Mouse (Mus musculus): ENCODE results near the gene Mex3d. TPM values are rescaled to one million over a fixed set of nuclear protein-coding genes. Genes with fewer than 3 reads are reported as not detected.

Gene Mex3d
- polyA plus RNA-seq, 1 experiment from 2014 or later: 0.32 TPM

DNA sequence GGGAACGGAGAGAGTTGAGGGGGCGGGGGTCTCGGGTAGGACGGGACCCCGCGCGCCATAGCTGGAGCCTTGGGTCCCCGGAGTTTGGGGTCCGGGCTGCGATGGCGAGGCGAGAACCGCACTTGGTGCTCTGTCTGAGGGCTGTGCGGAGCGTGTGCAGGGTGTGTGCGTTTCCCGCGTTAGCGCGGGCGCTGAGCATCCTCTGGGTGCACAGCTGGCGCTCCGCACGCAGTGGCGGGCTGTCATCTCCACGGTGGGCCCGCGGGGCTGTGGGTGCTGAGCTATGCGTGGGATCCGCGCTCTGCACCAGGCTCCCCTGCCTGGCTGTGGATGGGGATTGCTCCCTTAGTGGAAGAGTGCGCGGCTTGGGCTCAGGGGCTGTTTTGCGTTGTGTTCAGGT lies 30.7 kb downstream of the Mex3d start:
- Histone ChIP-seq H3K27me3 (ENCODE audit: control insufficient read depth, insufficient read depth, low read depth, low read length) (peaks cover 75% of the 10 kb centered on the region), H3K9ac (ENCODE audit: low read depth, low read length) (no peak overlapping the region), H3K9me3 (replicated peaks; ENCODE audit: control insufficient read depth, low read length) (no peaks in the 10 kb centered on the region), H3K4me3 (ENCODE audit: low read depth, low read length) (no peak overlapping the region), H3K36me3 (ENCODE audit: control insufficient read depth, insufficient read depth) (no peaks in the 10 kb centered on the region), H3K4me1 (ENCODE audit: control insufficient read depth, low read depth, low read length) (peaks cover 4% of the 10 kb centered on the region; the same call in 1 of the 2 replicates), H3K27ac (ENCODE audit: low read length) (no peak overlapping the region), H3K4me2 (ENCODE audit: low read depth, low read length) (no peak overlapping the region)
- WGBS (ENCODE audit: insufficient replicate concordance): 3% methylated on average over 34 of the region's 34 CpGs
- no peak for ATAC-seq (ENCODE audit: low read depth)

DNA sequence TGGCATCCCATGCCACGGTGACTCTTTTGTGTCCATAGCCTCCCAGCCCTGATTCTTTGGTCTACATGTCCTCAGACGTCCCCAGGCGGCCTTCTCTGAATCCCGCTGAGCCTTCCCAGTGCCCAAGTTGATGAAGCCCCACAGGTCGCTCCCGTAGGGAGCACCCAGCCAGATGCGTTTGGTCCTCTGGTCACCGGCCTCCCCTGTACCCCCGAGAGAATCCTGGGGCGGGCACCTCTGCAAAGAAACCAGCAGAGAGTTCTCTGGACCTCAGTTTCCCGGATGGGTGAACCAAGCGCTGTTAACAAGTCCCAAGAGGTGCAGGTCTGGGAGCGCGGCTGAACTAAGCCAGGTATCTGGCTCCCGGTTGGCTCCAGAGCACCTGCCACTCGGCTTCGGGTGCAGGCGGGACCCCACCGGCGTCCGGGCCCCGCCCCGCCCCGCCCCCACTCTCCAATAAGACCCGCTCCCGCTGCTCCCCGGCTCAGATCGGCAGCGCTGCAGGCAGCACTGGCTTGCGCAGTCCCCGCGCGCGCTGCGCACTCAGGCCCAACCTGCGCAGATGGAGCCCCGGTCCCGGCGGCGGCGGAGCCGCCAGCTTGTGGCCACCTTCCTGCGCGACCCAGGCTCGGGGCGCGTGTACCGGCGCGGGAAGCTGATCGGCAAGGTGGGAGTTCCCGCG lies 31.3 kb downstream of the Mex3d start, which contains the start of gene Plk5:
Gene Plk5, plus strand, starts transcription at position 459 of the 682 bp plus-strand sequence.
- no peak for ATAC-seq (ENCODE audit: low read depth)
- Histone ChIP-seq H3K4me2 (ENCODE audit: low read depth, low read length) (no peak within 1 kb of the TSS), H3K4me3 (ENCODE audit: low read depth, low read length) (no peak within 1 kb of the TSS), H3K4me1 (ENCODE audit: control insufficient read depth, low read depth, low read length) (peaks cover 4% of the 10 kb centered on the region; the same call in 1 of the 2 replicates), H3K9me3 (replicated peaks; ENCODE audit: control insufficient read depth, low read length) (no peaks in the 10 kb centered on the region), H3K27ac (ENCODE audit: low read length) (no peak within 1 kb of the TSS), H3K9ac (ENCODE audit: low read depth, low read length) (no peak within 1 kb of the TSS), H3K36me3 (ENCODE audit: control insufficient read depth, insufficient read depth) (no peaks in the 10 kb centered on the region), H3K27me3 (ENCODE audit: control insufficient read depth, insufficient read depth, low read depth, low read length) (peaks cover 78% of the 10 kb centered on the region)
- WGBS (ENCODE audit: insufficient replicate concordance): 2% methylated on average over 53 of the region's 53 CpGs

DNA sequence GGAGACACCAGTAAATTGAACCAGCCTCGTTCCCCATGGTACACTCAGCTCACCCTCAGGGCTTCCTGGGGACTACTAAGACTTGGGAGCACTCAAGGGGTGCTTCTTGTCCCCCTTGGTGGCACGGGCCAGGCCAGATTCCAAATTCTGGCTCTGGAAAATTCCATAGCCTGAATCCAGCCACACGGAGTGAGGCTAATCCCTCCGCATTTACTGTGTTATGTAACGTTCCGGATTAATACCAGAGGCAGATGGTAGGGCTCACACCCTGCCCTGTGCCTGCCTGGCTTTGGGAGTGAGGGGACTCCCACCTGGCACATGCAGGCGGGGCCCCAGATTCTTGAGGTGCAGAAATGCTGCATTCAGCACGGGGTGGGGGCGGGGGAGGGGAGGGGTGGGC lies 32.0 kb downstream of the Mex3d start:
- WGBS (ENCODE audit: insufficient replicate concordance): 16% methylated on average over 9 of the region's 9 CpGs
- Histone ChIP-seq H3K4me3 (ENCODE audit: low read depth, low read length) (no peak overlapping the region), H3K27me3 (ENCODE audit: control insufficient read depth, insufficient read depth, low read depth, low read length) (peaks cover 79% of the 10 kb centered on the region), H3K36me3 (ENCODE audit: control insufficient read depth, insufficient read depth) (no peaks in the 10 kb centered on the region), H3K27ac (ENCODE audit: low read length) (no peak overlapping the region), H3K4me2 (ENCODE audit: low read depth, low read length) (no peak overlapping the region), H3K9ac (ENCODE audit: low read depth, low read length) (no peak overlapping the region), H3K9me3 (replicated peaks; ENCODE audit: control insufficient read depth, low read length) (no peaks in the 10 kb centered on the region), H3K4me1 (ENCODE audit: control insufficient read depth, low read depth, low read length) (peaks cover 4% of the 10 kb centered on the region; the same call in 1 of the 2 replicates)
- ATAC-seq (ENCODE audit: low read depth): no peak

DNA sequence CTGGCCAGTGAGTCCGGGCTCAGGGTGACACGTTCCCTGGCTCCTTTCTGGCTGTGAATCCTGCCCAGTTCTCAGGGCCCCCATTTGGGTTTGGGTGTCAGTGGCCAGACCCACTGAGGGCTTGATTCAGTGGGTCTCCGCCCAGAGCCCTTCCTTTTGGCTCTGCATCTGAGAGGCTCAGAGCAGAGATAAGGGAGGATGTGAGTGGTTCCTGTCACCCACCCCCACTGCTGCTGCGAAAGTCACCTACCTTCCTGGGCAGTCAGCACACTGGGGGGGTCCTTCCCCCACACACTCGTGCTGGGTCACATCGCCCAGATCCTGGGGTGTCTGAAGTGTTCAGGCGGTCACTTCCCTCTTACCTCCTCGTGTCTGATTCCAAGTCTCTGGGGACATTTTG lies 34.7 kb downstream of the Mex3d start:
- no peak for ATAC-seq (ENCODE audit: low read depth)
- Histone ChIP-seq H3K4me1 (ENCODE audit: control insufficient read depth, low read depth, low read length) (peaks cover 16% of the 10 kb centered on the region), H3K27me3 (ENCODE audit: control insufficient read depth, insufficient read depth, low read depth, low read length) (peaks cover 86% of the 10 kb centered on the region), H3K9ac (ENCODE audit: low read depth, low read length) (no peak overlapping the region), H3K9me3 (replicated peaks; ENCODE audit: control insufficient read depth, low read length) (no peaks in the 10 kb centered on the region), H3K36me3 (ENCODE audit: control insufficient read depth, insufficient read depth) (no peaks in the 10 kb centered on the region), H3K4me2 (ENCODE audit: low read depth, low read length) (no peak overlapping the region), H3K4me3 (ENCODE audit: low read depth, low read length) (no peak overlapping the region), H3K27ac (ENCODE audit: low read length) (no peak overlapping the region)
- 20% methylated on average over 8 of the region's 8 CpGs for WGBS (ENCODE audit: insufficient replicate concordance)

DNA sequence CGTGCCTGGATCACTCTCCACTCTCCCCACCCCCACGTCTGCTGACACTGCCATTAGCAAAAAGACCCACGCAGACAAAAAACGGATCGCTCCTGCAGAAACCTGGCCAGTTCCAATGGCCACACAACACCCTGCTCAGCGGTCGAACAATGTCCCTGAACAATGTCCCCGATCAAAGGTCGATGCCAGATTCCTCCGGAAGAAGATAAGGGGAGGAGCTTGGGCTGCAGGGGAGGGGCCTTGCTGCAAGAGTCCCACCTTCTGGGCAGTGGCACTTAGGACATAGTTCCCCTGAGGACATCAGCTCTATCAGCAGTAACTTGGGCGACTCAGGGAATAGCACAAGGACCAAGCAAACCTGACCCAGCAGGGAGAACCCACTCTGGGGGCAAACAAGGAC lies 35.6 kb downstream of the Mex3d start:
- no peak overlapping the region for H3K9ac ChIP-seq (ENCODE audit: low read depth, low read length)
- no peaks in the 10 kb centered on the region for H3K36me3 ChIP-seq (ENCODE audit: control insufficient read depth, insufficient read depth)
- no peak overlapping the region for H3K4me2 ChIP-seq (ENCODE audit: low read depth, low read length)
- H3K27ac ChIP-seq (ENCODE audit: low read length): no peak overlapping the region
- H3K4me1 ChIP-seq (ENCODE audit: control insufficient read depth, low read depth, low read length): peaks cover 21% of the 10 kb centered on the region
- peaks cover 85% of the 10 kb centered on the region for H3K27me3 ChIP-seq (ENCODE audit: control insufficient read depth, insufficient read depth, low read depth, low read length)
- 15% methylated on average over 11 of the region's 11 CpGs for WGBS (ENCODE audit: insufficient replicate concordance)
- H3K9me3 ChIP-seq (replicated peaks; ENCODE audit: control insufficient read depth, low read length): no peaks in the 10 kb centered on the region
- H3K4me3 ChIP-seq (ENCODE audit: low read depth, low read length): no peak overlapping the region
- no peak for ATAC-seq (ENCODE audit: low read depth)

DNA sequence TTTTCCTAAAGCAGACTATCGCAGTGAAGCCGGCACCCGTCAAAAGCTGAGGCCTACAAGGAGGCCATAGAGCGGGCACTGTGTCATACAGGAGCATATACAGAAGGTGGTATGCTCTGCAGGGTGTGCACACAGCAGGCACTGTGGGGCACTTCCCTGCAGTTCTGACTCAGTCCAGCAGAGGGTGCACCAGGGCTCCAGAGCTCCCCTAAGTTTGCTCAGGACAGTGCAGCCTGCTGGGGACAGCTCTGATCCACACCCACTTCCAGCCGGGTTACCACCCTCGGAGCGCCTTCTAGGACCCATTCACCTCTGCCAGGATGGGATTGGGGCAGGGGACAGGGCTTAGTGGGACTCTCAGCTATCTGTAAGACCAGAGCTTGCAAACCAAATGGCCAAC lies 37.2 kb downstream of the Mex3d start:
- no peaks in the 10 kb centered on the region for H3K36me3 ChIP-seq (ENCODE audit: control insufficient read depth, insufficient read depth)
- H3K4me2 ChIP-seq (ENCODE audit: low read depth, low read length): no peak overlapping the region
- no peak overlapping the region for H3K4me3 ChIP-seq (ENCODE audit: low read depth, low read length)
- no peak overlapping the region for H3K27ac ChIP-seq (ENCODE audit: low read length)
- no peak overlapping the region for H3K9ac ChIP-seq (ENCODE audit: low read depth, low read length)
- peaks cover 69% of the 10 kb centered on the region for H3K27me3 ChIP-seq (ENCODE audit: control insufficient read depth, insufficient read depth, low read depth, low read length)
- no peaks in the 10 kb centered on the region for H3K9me3 ChIP-seq (replicated peaks; ENCODE audit: control insufficient read depth, low read length)
- peaks cover 23% of the 10 kb centered on the region for H3K4me1 ChIP-seq (ENCODE audit: control insufficient read depth, low read depth, low read length)
- WGBS (ENCODE audit: insufficient replicate concordance): 1% methylated on average over 7 of the region's 7 CpGs
- peak; percentile 66 for ATAC-seq (ENCODE audit: low read depth)

DNA sequence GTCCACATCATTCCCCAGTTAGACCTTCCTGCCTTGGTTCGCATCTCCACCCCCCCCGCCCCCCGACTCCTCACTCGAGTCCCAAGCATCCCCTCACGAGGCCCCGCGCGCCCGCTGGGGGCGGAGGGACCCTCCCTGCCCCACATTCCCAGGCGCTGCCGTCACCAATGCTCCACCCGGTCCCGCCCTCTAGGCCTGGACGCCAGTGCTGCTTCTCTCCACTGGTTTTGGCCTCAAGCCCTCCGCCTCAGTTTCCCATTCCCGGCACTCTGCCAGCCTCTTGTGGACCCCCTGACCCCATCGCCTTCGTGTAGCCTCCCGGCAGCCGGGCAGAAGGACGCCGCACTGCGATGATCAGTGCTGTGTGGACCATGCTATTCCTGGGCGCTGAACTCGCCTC lies 38.5 kb downstream of the Mex3d start:
- peaks cover 57% of the 10 kb centered on the region for H3K27me3 ChIP-seq (ENCODE audit: control insufficient read depth, insufficient read depth, low read depth, low read length)
- 19% methylated on average over 26 of the region's 26 CpGs for WGBS (ENCODE audit: insufficient replicate concordance)
- no peaks in the 10 kb centered on the region for H3K9me3 ChIP-seq (replicated peaks; ENCODE audit: control insufficient read depth, low read length)
- no peak overlapping the region for H3K4me2 ChIP-seq (ENCODE audit: low read depth, low read length)
- no peaks in the 10 kb centered on the region for H3K36me3 ChIP-seq (ENCODE audit: control insufficient read depth, insufficient read depth)
- no peak for ATAC-seq (ENCODE audit: low read depth)
- H3K27ac ChIP-seq (ENCODE audit: low read length): no peak overlapping the region
- H3K4me3 ChIP-seq (ENCODE audit: low read depth, low read length): no peak overlapping the region
- no peak overlapping the region for H3K9ac ChIP-seq (ENCODE audit: low read depth, low read length)
- peaks cover 36% of the 10 kb centered on the region for H3K4me1 ChIP-seq (ENCODE audit: control insufficient read depth, low read depth, low read length)

DNA sequence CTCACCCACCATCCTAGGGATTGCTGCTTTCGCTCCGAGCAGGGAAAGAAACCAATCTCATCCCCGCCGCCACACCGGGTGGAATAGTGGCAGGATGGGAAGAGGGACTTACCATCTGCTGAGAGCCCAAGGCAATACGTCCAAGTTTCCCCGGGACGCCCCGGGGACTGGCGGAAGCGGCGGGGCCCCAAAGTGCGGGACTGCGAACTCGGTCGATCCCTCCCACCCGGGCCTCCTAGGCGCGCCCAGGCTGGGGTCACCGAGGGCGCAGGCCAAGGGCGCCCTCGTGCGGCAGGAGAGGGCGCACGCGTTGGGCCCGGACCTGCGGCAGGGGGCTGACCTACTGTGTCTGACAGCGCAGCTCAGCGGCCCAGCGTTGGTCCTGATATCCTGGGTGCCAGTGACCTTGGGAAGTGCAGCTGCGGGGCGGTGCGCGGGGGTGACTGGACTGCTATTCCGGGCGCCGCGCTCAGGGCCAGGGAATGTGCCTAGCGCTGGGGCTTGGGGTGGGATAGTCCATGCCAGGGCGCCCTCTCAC lies 39.1 kb downstream of the Mex3d start, which contains the start of gene Adamtsl5:
Gene Adamtsl5, minus strand, starts transcription at position 169 of the 538 bp plus-strand sequence.
- peak within 1 kb of the TSS; percentile 52 for H3K9ac ChIP-seq (ENCODE audit: low read depth, low read length)
- no peak within 1 kb of the TSS for H3K27ac ChIP-seq (ENCODE audit: low read length)
- 2% methylated on average over 42 of the region's 42 CpGs for WGBS (ENCODE audit: insufficient replicate concordance)
- peak within 1 kb of the TSS; percentile 57 for H3K4me3 ChIP-seq (ENCODE audit: low read depth, low read length)
- ATAC-seq (ENCODE audit: low read depth): peak; percentile 25
- H3K4me2 ChIP-seq (ENCODE audit: low read depth, low read length): peak within 1 kb of the TSS; percentile 83
- H3K36me3 ChIP-seq (ENCODE audit: control insufficient read depth, insufficient read depth): no peaks in the 10 kb centered on the region
- H3K27me3 ChIP-seq (ENCODE audit: control insufficient read depth, insufficient read depth, low read depth, low read length): peaks cover 53% of the 10 kb centered on the region
- H3K9me3 ChIP-seq (replicated peaks; ENCODE audit: control insufficient read depth, low read length): no peaks in the 10 kb centered on the region
- peaks cover 42% of the 10 kb centered on the region for H3K4me1 ChIP-seq (ENCODE audit: control insufficient read depth, low read depth, low read length)

DNA sequence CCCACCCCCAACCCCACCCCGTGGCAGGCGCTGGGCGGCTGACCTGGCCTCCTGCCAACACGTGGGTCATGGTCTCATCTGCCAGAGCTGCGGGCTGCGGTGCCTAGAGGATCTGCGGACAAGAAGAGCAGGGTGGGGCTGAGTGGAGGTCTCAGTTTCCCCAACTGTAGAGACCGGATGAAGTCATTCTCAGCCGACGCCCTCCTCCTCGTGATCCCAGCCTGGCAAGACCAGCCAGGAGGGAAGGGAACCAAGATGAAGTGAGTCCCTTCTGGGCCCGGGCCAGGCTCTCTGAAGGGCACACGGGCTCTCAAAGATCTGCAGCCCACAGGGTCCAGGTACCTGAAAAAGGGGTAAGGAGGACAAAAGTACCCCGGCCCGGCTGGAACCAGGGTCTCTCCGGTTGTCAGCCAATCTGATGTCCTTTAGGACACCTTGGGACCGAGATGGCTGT lies 39.9 kb downstream of the Mex3d start:
- Histone ChIP-seq H3K4me2 (ENCODE audit: low read depth, low read length) (peak overlapping the region; percentile 83), H3K4me3 (ENCODE audit: low read depth, low read length) (peak overlapping the region; percentile 57), H3K9me3 (replicated peaks; ENCODE audit: control insufficient read depth, low read length) (no peaks in the 10 kb centered on the region), H3K27ac (ENCODE audit: low read length) (no peak overlapping the region), H3K9ac (ENCODE audit: low read depth, low read length) (peak overlapping the region; percentile 52), H3K36me3 (ENCODE audit: control insufficient read depth, insufficient read depth) (no peaks in the 10 kb centered on the region), H3K27me3 (ENCODE audit: control insufficient read depth, insufficient read depth, low read depth, low read length) (peaks cover 54% of the 10 kb centered on the region), H3K4me1 (ENCODE audit: control insufficient read depth, low read depth, low read length) (peaks cover 50% of the 10 kb centered on the region)
- ATAC-seq (ENCODE audit: low read depth): no peak
- 10% methylated on average over 17 of the region's 17 CpGs for WGBS (ENCODE audit: insufficient replicate concordance)
